Mouse (Mus musculus) adipocyte (in vitro differentiated cells): ENCODE data around the gene Tmem132a.
A peak's percentile ranks its signal among the peaks of the same experiment; 100 is the strongest.

Source experiments
- DNase-seq: peaks from one replicate; pipeline ENCODE4 v3.0.0-alpha.2; 2016; ENCODE audit warnings: low spot score

Tmem132a gene

DNA sequence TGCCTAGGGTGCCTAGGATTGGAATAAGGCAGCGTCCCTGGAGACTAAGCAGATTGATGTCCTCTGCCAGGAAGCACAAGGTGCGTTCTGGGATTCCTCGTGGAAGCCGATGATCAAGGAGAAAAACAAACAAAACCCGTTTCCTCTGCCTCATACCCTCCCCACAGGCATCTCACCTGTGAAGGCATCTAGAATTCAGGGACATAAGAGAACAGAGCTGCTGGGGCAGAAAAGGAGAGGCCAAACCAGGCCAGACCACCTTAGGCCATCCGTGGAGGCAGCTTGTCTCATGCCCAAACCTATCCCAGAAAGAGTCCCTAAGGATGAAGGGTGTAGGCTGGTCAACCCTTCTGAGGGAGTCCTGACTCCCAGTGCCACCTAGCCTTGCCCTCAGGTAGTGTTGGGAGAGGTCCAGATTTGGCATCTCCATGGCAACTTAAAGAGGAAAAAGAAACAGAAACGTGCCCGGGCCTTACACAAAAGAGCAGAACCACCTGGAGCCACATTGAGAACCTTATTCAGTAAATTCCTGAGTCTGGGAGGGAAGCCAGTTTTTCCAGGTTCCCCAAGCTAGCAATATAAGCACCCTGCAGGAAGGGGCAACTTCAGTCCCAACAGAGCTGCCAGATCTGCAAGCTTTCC lies at the start of gene Tmem132a:
Gene Tmem132a (minus strand): TSS at position 55 of the 642 bp plus-strand sequence.
- no peak for DNase-seq

GRCm38 (mm10) chr19:10918321-10918991 lies 48.7 kb upstream of the Tmem132a start:
- DNase-seq = no peak

DNA sequence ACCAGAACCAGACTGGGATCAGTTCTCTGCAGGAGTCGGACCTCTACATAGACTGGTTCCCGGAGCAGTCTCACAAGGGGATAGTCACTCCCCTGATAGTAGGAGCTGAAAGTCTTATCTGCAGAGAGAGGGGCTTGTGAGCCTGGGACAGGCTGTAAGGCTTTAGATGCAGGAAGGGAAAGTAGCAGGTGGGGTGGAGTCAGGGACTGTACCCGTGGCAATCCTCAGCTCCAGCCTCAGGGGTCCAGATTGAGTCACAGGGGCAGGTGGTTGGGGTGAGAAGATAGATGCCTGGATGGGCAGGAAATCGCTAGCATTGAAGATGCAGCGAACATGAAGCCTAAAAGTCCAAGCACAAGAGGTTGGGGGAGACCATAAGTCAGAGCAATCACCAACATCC lies 46.8 kb upstream of the Tmem132a start:
- DNase-seq = no peak

DNA sequence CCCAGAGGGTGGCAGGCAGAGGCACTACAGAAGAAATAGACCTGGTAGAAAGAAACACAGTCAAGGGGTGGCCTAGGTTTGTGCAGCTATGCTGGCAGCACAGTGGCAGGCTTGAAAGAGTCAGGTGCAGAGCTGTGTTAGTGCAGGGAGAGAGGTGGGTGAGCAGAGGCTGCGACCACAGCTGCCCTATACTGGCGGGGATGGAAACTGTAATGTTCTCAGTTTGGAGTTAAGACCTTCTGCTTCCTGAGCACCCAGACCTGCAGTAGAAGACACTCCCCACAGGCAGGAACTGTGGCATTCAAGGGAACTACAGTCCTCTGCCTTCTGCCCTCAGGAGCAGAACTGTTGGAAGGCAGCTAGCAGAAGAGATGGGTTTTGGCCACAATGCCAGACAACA lies 45.1 kb upstream of the Tmem132a start:
- no peak for DNase-seq

DNA sequence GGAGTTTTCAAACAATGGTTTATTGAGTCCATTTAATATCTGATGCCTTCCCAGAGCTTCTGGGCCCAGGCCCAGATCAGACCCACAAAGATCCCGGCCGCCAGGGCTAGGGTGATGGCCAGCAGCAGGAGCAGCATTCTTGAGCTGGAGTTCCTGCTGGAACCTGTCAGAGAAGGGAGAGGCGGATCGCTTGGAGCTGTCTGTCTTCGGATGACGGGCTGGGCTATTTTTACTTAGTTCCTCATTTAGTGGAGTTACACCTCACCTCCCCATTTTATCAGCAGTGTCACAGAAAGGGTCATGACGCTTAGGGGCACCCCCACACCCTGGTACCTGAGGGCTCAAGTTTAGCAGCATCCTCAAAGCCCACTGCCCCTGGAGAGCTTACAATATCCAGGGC lies 44.6 kb upstream of the Tmem132a start:
- DNase-seq = no peak

GRCm38 (mm10) chr19:10909087-10909721 lies 39.5 kb upstream of the Tmem132a start:
- DNase-seq = peak; percentile 78

DNA sequence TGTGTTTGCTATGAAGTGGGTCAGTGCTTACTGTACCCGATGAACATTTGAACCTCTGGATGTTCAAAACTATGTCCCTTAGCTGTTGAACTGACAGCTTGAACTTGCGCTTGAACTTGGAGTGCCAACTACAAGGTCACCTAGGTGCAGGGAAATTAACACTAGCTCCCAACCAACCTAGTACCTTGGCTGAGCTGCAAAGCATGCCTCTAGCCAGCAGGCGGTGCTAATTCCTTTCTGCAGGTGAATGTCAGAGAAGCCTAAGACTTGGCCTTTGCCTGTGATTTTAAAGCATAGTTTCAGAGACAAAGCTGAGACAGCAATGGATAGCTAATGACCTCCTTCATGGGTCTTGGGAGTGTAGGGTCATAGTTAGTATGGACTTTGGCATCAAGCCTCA lies 38.2 kb upstream of the Tmem132a start:
- peak; percentile 76 for DNase-seq

DNA sequence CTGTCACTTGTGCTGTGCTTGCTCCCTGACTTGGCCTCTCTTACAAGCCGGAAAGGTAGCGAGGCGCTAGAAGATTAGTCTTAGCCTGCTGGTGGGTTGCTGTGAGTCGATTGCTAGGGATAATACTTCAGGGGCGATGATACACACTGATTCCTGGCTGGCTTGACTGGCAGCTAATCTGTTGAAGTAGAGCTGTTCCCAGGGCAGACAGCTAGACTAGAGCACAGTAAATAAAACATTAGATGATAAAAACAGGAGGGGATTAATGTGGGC lies 35.9 kb upstream of the Tmem132a start:
- no peak for DNase-seq

DNA sequence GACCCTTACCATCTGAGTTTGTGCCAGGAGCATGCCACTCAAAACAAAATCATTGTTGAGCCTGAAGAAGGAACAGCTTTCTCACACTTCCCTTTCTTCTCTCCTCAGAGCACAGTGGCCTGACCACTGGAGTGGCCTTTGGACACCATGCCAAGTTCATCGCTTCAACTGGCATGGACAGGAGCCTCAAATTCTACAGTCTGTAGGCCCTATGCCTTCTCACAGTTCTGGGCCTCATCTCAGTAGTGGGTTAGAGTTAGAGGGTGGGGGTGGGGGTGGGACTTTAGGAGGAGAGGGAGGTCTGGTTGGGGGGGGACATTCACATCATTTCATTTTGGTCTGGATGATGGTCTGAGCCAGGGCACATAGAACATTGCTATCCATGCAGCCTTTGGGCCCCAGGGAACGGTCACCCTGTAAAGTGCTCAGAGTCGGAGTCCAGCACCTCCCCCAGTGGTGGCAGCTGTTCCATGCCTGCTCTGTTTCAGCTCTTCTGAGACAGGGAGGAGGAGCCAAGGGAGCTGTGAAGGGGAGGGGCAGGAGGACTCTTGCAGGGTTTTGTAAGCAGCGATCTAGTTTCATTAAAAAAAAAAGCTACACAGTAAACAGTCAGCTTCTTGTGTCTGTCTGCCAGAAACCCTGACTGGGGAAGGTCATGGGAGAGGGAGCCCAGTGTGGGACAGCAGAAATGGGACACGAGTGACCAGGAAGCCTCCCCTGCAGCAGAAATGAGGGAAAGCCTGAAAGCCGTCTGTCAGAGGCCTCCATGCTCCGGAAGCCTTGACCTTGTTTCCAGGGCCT lies 35.4 kb upstream of the Tmem132a start:
- peak; percentile 95 for DNase-seq

DNA sequence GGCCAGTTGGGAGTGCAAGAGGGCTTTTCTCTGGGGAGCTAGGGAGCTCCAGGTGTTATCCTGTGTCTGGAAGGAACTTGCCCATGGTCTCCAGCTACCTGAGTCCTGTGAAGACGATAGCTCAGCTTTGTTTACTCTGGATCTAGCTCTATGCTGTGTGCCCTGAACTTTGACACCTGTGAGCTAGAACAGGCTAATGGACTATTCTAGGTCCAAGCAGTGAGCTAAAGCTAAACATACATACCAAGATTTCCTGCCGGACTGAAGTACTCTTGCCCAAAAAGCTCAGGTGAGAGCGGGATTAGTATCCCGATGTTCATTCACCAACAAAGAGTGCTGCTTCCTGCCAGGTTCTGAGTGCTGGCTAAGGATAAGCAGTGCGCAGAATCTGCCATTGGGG lies 34.8 kb upstream of the Tmem132a start:
- DNase-seq = no peak

DNA sequence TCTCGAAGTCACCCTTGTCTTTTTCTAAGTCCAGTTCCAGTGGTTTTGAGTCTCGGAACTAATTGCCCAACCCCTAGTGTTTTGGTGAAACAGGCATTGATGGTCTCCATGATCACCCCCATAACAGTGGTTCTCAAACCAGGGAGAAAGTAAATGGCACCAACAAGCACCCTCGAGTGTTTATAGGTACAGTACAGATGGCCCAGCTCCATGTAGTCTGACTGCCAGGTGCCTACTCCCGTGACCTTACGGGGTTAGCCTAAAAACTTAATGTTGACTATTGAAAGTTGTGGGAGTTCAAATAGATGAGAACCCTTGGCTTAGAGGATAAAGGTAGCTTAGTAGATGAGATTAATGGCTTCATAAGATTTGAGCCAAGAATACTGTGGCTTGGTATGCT lies 31.3 kb upstream of the Tmem132a start:
- DNase-seq = no peak

- DNase-seq = no peak
These were observed 30.6 kb upstream of the Tmem132a start for GRCm38 (mm10) chr19:10900315-10900714.

GRCm38 (mm10) chr19:10897491-10897890 lies 27.8 kb upstream of the Tmem132a start:
- DNase-seq = no peak

DNA sequence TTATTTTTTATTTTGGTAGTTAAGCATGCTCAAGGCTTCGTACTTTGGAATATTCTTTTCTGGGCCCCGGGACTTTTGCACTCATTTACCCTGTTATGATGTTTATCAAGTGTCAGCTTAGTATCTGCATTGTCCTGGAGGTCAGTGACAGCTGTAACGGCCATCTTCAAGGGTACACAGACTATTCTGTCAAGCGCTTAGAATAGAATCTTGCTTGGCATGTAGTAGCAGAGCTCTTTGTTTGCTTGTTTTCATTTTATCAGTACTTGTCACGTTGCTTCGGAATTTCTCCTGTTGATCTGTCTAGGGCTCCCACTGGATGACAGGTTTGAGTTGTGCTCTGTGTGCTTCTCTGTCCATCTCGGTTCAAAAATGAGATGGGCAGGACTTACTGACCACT lies 27.1 kb upstream of the Tmem132a start:
- no peak for DNase-seq

GRCm38 (mm10) chr19:10895708-10896107 lies 26.0 kb upstream of the Tmem132a start:
- peak; percentile 64 for DNase-seq

DNA sequence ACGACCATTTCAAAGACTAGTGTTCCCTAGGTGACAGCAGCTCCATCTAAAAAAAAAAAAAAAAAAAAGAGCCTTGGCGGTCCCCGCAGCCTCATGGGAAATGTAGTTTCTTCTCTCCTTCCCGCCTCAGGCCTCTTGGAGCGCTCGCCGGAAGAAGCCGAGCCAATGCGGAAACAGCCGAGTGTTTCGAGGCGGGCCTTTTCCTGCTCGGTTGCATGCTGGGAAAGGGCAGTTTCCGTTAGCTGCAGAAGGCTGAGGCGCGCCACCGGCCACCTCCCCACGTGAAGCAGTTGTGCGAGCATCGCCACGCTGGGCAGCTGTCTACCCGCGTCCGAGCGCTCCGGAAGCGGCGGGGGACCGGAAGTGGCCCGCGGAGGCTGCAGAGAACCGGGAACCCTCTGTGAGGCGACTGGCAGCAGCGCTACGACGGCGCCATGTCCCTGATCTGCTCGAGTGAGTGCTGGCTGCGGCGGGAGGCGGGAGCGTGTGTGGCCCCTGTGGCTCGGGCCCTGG lies 25.3 kb upstream of the Tmem132a start, which contains the start of gene Prpf19:
Gene Prpf19 (plus strand): TSS at position 216 of the 513 bp plus-strand sequence.
- peak; percentile 99 for DNase-seq

DNA sequence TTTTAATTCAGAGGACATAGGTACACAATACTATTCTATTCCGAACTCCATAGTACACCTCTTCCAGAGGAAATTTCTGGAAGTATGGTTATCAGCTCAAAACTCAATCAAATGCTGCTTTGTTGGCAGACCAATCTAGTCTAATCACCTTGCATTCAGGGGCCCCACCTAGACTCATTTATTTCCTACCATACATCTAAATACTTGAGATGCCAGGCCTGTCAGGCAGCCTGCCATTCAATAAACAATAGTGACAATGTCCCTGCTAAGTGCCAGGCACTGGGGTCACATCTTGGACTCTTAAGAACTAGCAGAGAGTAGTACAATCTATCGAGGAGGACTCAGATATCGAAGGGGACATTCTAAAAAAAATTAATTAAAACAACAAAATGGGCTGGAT lies 22.5 kb upstream of the Tmem132a start:
- DNase-seq = no peak

DNA sequence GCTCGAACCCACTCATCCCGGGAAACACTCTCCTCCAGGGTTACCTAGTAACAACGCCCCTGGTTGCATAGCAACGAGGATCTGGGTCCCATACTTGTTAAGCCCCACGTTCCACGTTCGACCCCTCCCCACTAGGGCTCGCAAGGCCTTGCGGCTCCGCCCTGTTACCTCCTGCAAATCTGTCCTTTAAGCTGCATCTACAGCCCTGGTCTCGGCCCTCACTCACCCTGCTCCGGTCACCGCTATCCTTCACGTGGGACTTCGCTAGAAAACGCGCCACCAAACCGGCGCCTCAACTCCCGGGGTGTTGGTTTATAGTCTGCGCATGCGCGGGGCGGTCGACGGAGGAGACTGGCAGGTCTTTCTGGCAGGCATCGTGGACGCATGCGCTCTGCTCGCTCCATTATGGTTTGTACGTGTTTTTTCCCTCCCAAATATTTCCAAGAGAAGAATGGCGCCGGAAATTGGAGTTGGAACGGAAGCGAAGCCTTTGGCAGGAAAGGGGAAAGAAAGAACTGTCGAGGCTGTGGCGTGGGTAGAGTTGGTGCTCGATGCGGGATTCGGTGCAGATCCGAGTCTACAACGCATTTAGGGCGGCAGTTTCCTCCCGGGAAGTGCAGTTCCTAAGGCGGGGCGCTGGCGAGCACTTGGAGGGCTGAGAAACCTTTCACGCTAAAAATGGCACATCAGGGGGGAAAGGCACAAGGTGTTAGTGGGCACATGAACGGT lies 11.8 kb upstream of the Tmem132a start, which contains the start of gene Tmem109:
Gene Tmem109 (minus strand): TSS at position 576 of the 729 bp plus-strand sequence.
- DNase-seq = peak; percentile 98

- DNase-seq = peak; percentile 44
These were observed 11.3 kb upstream of the Tmem132a start for GRCm38 (mm10) chr19:10880975-10881425.

- DNase-seq = peak; percentile 71
These were observed 10.6 kb upstream of the Tmem132a start for GRCm38 (mm10) chr19:10880085-10880974.
